Mouse (Mus musculus) adrenal gland, adult 18-20 months (tissue): ENCODE data around the gene Plppr3. TPM values are rescaled to one million over a fixed set of nuclear protein-coding genes. Genes with fewer than 3 reads are reported as not detected.
"Not testable (repeated sequence)": the region's sequence is repeated elsewhere in the genome, so short reads cannot be mapped to it uniquely, and the experiment has no call there.

Experiments
- DNase-seq, 2 experiments: peaks; one replicate each; pipeline ENCODE4 v3.0.0; 2021 to 2022; ENCODE audit warnings: low spot score in 2 of 2
- total RNA-seq, 2 experiments: library from RNA; stranded (reverse); gene quantifications; 1 replicate in 1 of 2; 2 replicates in 1 of 2; pipeline ENCODE4 v1.2.3; 2021

Gene Plppr3
- total RNA-seq, 2 experiments from 2014 or later = 1.4 to 2.8 TPM

DNA sequence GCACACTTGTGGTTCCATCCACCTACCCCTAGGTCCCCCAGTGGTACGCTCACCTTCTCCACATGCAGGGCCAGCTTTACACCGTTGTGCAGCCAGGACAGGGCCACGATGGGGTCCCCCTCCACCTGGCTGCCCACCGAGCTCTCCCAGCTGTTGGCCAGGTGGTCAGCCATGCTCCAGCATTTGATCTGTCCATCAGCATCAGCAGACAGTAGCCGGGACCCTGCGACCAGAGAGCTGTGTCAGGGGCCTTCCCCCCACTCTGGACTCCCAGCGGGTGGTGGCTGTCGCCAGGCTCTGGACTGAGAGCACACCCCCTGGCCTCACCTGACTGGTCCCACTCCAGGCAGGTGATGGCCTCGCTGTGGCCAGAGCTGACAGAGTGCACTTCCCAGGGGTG lies 32.3 kb upstream of the Plppr3 start:
- no peak for DNase-seq

DNA sequence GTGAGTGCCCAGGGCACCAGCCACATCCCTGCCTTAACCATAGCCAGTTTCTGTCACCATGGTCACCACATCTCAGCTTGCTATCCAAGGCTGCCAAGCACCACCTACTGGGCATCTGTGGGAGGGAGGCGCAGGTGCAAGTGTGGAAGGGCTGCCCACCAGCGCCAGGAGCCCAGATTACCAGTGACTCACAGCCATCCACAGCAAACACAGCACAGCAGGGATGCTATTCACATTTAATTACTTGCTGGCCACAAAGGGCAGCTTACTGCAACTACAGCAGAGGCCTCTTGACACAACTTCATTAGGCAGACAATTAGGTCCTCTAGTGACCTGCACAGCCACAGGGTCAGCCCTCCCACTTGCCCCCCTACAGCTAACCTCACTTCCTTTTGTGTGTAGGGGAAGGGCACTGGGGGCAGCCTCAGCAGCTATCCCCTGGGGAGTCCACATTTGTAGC lies 26.5 kb upstream of the Plppr3 start:
- no peak for DNase-seq

DNA sequence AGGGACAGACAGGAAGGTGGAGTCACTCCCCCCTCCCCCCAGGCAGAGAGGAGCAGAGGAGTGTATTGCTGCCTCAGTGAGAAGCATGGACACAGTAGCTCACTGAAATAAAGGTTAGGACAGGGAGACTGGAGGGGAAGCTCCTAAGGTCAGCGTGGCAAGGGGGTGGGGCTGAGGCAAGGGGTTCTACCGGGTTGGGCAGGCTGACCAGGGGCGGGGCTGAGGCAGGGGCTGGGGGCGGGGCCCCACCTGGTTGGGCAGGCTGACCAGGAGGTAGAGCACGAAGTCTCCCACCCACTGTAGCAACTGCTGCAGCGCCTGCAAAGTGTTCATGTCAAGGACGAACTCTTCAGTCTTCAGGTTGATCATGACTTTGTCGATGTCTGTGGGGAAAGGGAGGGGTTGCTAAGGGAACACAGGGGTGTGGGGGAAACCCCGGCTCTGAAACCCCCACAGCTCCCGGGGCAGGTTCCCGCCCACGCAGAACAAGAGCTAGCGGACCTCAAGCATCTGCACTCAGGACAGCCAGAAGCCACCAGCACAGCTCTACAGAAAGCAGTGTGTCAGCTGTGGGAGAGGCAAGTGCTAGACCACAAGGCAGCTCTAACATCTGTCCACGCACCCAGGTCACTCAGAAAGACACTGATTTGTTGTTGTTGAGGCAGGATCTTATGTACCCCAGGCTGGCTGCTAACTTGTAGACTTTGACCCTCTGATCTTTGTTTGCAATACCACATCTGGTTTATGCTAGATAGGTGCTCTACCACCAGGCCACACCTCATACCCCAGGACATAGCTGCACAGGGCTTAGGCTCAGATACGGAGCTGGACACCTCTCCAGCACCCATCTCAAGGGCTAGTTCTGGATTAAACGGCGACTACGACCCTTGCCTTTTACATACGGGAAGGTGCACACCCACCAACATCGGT lies 23.1 kb upstream of the Plppr3 start:
- DNase-seq = no peak

DNA sequence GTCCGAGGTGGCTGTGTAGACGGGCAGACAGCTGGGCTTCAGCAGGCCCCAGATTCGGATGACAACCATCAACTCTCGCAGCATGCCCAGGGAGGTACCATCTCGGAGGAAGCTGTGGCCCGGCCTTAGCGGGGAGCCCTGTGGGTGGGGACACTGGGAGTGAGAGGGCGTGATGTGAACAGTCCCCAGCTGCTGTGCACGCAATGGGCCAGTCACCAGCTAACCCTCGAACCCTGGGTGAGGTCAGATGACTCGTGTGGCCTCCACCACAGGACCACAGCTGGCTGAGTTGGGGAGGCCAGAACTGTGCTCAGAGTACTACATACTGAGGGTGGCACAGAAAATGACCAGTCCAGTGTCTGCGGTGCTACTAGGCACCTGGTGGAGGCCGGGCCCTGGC lies 22.4 kb upstream of the Plppr3 start:
- DNase-seq = no peak

DNA sequence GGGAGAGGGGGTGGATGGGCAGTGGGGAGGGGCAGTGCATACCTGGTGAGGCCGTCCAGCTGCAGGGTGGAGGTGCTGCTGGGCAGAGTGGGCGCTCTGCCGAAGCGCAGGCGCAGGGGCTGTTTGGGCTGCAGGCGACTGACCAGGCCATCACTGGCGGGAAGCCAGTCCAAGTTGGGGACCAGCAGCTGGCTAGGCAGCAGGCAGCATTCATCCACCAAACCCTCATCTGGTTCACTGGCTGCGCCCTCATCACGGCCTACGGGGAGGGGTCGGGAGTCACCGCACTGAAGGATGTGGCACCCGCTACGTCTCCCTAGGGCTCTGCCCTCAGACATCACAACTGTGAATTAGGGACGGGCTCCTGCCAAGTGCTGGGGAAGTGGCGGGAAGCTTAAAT lies 21.9 kb upstream of the Plppr3 start:
- no peak for DNase-seq

DNA sequence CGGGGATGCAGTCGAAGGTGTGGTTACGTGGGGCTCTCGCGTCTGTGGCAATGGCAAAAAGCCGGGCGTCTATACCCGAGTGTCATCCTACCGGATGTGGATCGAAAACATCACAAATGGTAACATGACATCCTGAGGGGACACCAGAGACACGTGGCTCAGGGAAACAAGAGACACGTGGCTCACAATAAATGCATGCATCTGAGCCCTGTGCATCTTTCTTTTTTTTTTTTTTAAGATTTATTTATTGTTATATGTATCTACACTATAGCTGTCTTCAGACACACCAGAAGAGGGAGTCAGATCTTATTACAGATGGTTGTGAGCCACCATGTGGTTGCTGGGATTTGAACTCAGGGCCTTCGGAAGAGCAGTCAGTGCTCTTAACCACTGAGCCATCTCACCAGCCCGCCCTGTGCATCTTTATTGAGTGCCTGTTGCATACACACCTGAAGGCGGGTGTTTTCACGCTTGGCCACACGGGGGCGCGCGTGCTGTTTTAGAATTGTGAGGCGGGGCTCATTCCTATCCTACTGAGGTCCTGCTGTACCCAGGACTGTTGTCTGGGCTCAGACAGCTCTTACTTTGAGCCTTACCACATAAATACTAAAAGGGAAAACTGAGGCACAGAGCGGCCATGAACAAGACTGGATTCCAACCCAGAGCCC lies 18.2 kb upstream of the Plppr3 start:
- peak; percentile 82 to 87 for DNase-seq

DNA sequence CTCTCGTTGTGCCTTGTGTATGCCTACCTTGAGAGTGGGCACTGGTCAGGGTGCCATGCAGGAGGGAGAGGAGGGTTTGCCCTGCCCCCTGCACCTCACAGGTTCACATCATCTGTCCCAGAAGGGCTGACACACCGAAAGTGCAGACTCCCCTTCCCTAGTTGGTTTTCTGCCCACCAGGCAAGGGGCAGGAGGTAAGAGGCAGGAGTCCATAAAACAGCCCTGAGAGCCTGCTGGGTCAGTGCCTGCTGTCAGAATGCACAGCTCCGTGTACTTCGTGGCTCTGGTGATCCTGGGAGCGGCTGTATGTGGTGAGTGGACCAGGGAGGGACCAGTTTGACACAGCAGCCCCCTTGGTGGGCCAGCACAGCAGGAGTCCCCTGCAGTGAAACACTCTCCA lies 16.2 kb upstream of the Plppr3 start, which contains the start of gene Cfd:
TSS of gene Cfd (plus strand) at position 184 of the 400 bp plus-strand sequence.
- no peak for DNase-seq

DNA sequence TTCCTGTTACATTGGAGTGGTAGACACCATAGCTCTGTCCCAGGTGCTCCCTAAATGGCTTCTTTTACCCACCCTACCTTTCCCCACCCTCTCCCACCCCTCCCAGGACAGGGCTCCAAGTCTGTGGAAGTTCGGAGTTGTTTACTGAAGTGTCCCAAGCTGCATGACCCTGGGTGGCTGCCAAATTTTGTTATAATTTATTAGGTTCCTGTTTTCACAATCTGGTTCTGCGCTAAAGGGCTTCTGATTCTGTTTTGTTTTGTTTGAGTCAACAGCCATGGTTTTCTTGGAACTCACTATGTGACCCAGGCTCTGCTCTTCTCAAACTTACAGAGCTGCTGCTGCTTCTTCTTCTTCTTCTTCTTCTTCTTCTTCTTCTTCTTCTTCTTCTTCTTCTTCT lies 15.0 kb upstream of the Plppr3 start:
- DNase-seq = no peak

DNA sequence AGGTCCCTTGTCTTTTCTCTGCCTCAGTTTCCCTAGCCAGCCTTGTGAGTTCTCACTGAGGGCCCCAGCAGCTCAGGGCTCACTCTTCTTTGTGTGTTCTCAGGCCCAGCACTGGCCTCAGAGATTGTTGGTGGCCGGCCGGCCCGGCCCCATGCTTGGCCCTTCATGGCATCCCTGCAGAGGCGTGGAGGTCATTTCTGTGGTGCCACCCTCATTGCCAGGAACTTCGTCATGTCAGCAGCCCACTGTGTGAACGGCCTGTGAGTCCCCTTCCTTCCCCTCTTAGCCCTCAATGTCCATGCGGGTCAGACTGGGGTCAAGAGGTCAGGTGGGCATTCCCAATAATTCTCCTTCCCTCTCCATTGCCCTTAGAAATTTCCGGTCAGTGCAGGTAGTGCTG lies 12.2 kb upstream of the Plppr3 start:
- no peak for DNase-seq

DNA sequence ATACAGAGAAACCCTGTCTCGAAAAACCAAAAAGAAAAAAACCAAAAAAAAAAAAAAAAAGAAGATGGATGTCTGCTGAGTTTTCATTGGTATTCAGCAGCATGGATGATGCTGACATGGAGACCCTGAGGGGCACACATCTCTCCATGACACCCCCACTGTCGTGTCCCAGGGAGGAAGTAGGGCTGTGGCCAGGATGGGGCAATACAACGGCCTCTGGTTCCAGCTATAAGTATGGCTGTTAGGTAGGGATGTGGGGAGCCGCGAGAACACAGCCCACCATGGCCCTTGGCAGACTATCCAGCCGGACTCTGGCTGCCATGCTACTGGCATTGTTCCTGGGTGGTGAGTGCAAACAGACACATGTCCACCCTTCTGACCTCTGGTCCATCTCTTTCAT lies 11.6 kb upstream of the Plppr3 start, which contains the start of gene Elane:
TSS of gene Elane (plus strand) at position 194 of the 400 bp plus-strand sequence.
- DNase-seq = no peak

DNA sequence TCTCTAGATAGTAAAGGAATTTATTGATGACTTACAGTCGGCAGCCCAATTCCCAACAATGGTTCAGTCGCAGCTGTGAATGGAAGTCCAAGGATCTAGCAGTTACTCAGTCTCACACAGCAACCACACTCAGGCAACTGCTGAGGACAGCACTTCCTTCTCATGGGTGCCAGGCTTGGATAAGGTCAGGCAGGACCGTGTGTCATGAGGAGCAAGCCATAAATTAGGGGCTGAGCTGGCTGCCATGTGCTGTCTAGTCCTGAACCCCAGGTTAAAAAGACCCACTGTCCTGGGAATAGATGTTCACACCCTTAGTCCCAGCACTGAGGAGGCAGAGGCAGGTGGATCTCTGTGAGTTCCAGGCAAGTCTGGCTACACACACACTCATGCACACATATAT lies 10.5 kb upstream of the Plppr3 start:
- DNase-seq = not testable (repeated sequence)

DNA sequence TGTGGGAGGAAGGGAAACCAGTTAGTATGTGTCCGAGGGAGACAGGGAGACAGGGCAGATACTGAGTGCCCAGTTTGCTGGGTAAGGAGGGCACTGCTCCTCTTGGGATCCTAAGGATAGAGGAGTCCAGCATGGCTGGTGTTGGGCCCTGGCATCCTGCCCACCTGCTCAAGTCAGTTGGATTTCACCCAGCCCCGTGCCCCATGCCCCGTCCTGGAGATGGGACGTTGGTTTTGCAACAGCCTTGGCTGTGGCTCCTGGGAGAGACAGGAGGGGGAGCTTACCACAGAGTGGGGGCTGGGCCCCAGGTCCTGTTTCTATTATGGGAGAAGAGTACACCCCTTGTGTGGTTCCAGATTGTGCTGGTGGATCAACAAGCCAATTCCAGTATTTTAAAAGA lies 10.0 kb upstream of the Plppr3 start:
- DNase-seq = peak; percentile 54 to 65

DNA sequence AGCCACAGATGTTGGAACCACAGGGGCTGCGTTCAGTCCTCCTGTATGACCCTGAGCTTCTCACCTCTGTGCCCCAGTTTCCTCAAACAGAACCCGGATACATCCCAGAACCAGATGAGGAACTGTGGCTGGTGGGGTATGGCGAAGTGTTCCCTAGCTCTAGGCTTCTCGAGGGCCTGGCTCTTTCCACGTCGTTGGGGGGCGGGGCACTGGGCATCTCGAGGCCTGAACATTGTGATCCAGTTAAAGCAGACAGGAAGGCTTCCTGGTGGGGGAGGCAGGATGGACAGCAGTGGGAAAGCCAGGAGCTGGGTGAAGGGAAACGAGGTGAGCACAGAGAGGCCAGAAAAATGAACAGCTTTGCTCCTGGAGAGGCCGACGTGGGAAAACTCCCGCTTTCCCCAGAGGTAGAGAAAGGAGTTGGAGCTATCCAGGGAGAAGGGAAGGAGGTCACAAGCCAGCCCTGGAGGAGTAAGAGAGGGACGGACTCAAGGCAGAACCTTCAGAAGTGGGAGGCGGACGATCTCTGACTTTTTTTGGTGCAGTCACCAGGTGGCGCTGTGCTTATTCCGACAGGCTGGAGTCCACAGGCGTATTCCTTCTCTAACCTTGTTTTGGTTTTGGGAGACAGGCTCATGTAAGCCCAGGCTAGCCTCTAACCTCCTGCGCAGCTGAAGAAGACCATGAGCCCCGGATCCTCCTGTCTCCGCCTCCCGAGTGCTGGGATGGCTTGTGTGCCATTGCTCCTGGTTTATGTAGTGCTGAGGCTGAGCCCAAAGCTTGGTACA lies 9.1 kb upstream of the Plppr3 start:
- peak; percentile 79 to 83 for DNase-seq

DNA sequence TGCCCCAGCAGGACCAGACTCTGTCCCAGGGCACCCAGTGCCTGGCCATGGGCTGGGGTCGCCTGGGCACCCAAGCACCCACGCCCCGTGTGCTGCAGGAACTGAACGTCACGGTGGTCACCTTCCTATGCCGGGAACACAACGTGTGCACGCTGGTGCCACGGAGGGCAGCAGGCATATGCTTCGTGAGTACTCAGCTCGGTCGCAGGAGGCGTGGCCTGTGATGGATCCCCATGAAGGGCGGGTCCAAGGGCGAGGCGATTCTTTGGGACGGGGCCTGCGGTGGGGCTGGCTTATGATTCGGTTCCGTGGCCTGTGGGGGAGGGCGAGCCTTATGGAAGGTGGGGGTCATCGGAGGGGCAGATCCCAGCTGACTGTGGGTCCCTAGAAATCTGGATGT lies 7.5 kb upstream of the Plppr3 start:
- no peak for DNase-seq

DNA sequence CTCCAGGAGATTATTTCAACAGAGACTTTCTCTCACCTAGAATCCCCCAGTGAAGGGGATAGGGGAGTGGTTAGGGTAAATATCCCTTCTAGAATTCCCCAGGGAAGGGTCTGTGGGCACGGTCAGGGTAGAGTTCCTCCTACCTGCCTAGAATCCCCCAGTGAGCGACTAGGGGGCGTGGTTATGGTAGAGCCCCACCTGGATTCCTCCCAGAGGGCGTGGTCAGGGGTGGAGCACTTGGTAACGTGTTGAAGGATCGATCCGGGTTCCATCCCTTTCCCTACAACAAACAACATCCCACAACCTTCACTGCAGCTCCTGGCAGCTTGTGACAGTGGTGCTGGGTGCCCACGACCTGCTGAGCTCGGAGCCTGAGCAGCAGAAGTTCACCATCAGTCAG lies 6.3 kb upstream of the Plppr3 start:
- DNase-seq = no peak

DNA sequence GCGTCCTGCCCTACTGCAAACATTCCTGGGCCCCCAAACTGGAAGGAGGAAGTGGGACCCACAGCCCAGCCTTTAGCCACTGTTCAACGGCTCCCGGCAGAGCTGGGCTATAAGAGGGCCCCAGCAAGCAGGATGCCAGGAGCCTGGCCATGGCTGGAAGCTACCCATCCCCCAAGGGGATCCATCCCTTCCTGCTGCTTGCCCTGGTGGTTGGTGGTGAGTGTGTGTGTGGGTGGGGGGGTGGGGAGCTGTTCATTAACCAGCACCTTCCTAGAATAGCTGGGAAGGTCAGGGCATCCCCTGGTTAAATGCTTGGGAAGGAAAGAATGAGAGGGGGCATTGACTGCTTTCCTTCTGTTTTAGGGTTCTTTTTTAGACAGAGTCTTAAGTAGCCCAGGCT lies 5.1 kb upstream of the Plppr3 start:
- DNase-seq = no peak

DNA sequence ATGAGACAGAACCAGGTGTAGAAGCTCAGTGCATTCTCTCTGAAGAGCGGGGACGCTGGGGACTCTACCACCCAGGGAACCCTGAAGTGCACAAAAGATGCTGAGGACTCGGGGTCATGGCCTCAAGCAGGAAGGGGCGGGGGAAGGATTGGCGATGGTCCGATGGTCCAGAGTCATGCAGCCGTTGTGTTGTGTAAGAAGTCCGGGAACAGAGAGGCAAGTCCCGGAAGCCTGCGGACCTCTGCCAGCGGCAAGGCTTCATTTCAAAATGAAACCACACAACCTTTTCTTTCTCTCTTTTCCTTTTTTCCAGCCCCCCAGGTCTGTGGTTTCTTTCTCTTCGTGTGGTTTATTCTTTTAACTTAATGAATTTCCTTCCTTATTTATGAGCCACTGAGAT lies 3.3 kb upstream of the Plppr3 start:
- no peak for DNase-seq

DNA sequence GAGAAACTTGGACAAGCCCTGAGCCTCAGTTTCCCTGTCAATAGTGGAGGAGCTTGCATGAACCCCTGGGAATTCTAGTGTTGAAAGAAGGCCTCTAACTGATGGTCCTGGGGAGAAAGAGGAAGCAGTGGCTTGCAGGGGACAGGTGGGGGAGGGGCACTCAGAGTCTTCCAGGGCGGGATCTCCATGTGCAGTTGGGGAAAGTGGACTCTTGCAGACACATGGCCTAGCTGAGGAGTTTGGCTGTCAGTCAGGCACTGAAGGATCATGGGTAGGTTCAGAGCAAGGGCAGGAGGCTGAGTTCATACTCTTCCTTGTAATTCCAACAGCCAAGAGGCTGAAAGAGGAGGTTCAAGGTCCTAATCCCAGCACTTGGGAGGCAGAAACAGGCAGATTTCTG lies 2.7 kb upstream of the Plppr3 start:
- no peak for DNase-seq

DNA sequence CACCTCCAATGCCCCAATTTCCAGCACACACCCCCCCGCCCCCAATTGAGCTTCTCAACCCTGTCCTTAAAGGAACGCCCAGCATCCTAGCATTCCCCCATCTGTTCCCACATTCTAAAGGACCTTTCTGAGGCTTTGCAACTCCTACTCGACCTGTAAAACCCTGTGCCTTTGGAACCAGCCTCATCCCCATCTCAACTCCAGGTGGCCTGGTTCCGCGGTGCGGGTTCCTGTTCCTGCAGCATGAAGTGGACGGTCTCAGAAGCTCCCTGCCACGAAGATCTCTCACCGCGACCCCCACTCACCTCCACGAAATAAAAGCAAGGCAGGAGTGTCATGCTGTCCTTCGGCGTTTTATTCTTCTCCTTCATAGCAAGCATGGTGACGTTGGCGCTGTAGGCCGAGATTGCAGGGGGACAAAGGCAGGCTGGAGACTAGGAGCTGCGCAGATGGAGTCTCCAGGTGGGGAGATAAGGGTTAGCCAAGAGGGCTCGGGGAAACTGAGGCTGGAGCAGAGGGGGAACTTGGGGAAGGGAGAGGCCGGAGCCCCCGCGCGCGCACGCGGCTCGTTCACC lies 632 bp downstream of the Plppr3 start:
- no peak for DNase-seq

DNA sequence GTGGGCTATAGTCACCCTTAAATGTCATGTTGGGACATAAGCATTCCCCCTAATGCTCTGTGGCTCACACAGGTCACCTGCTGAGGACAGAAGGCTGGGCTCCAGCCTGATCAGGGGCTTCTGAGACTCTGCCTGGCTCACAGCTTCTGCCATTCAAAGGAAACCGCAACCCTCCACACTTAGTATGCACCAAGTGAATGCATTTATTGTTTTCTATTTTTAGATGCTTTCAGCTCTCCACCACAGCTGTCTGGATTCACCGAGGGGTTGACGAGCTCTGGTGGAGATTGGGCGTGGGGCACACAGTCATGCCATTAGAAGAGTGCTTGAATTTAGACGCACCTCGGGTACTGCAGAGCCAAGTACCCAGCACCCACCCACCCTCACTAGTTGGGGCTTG lies 1.1 kb downstream of the Plppr3 start:
- DNase-seq = no peak

DNA sequence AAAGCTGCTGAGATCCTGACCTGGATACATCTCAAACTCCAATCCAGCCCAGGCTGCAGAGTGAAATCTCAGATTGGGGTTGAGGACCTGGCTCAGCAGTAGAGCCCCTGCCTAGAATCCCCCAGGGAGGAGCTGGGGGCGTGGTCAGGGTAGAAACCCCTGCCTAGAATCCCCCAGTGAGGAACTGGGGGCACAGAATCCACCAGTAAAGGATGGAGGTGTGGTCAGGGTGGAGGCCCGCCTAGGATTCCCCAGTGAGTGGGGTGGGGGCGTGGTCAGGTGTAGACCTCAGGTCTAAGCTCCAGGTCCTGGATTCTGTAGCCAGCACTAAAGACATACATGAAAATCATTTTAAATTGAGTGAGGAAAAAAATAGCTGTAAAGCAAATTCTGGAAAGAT lies 1.6 kb downstream of the Plppr3 start:
- no peak for DNase-seq
